Mouse (Mus musculus) embryo, embryonic 9.5 days (tissue): ENCODE data around the gene Tert.
A peak's percentile ranks its signal among the peaks of the same experiment; 100 is the strongest.

Experiments
- DNase-seq: peaks from one replicate; pipeline ENCODE4 v3.0.0-alpha.2; 2017; ENCODE audit errors: extremely low spot score

Gene Tert

GRCm38 (mm10) chr13:73675161-73675560 is 48.5 kb downstream of the Tert start:
- DNase-seq, result no peak

- DNase-seq, result no peak
Measured at GRCm38 (mm10) chr13:73677853-73678252, 51.1 kb downstream of the Tert start, which contains the start of gene Slc6a18. TSS of gene Slc6a18 (minus strand) at chr13:73678023.

- DNase-seq, result no peak
Measured at GRCm38 (mm10) chr13:73679311-73679710, 52.6 kb downstream of the Tert start.

GRCm38 (mm10) chr13:73680394-73680793 is 53.7 kb downstream of the Tert start:
- DNase-seq, result no peak

GRCm38 (mm10) chr13:73682226-73682625 is 55.5 kb downstream of the Tert start:
- DNase-seq, result no peak

DNA sequence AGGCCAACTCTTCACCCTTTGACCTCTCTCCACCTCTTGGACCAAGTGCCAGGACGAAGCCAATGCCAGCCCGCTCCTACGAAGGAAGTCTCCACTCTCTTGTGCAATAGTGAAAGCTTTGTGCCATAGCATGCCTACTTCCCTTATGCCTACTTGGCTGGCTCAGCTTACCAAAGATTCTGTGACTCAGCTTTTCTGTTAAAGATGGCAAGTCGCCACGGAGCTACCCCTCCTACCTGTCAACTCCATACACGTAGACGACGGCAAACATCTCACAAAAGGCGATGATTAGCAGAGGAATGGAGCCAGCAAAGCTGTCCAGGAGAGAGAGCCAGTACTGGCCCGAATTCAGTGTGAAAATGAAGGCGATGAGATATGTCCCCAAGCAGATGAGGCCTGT is 57.0 kb downstream of the Tert start:
- no peak for DNase-seq

GRCm38 (mm10) chr13:73684412-73684811 is 57.7 kb downstream of the Tert start:
- DNase-seq, result no peak

DNA sequence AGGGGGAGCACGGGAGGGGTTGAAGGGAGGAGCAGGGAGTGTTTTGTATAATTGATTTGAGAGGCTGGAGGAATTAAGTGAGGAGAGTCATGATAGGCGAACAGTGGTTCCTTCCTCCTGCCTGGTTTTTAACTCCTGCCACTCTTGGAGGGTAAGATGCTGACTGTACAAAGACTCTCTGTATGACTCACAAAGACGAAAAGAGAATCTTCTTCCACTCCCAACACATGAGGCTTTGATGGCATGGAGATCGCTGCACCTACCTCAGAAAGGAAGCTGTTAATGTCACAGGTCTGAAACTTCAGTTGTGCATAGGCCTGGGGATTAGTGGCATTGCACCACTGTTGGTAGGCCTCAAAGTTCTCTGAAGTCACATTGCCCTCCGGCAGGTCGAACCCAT is 58.8 kb downstream of the Tert start:
- no peak for DNase-seq

DNA sequence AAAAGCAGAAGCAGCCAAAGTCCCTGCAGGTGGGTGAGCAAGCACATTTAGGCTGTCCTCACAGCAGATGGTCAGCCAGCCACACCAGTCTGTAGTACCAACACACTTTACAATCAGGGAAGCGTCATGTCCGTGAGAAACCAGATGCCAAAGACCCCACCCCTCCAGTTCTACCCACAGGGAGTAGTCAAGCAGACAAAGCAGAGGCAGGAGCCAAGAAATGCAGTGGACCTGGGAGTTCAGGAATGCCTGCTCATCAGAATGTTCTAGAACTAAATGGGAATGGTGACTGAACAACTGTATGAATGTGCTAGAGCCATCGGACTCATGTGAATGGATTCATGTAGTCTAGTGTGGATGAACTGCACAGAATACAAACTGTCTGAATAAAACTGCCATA is 60.9 kb downstream of the Tert start:
- DNase-seq, result no peak

GRCm38 (mm10) chr13:73688934-73689333 is 62.2 kb downstream of the Tert start:
- DNase-seq, result no peak

- peak; percentile 78 for DNase-seq
Measured at GRCm38 (mm10) chr13:73692249-73692868, 65.6 kb downstream of the Tert start.

- no peak for DNase-seq
Measured at GRCm38 (mm10) chr13:73693333-73693732, 66.6 kb downstream of the Tert start.

DNA sequence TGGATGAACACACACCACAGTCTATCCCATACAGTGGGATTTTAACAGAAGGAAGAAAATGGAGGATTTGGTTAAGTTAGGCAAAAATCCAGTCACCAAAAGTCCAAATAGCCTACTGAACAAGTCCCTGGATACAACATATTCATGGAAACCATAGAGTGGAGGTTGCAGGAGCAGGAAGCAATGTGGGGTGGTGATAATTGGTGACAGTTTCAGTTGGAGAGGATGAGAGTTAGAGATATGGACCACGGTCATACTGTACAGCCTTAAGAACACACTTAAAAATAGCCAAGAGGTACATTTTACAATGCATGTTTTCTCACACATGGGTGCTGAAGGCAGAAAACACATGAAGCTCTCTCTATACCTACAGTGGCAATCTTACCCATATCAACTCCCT is 68.3 kb downstream of the Tert start:
- DNase-seq, result no peak

- no peak for DNase-seq
Measured at GRCm38 (mm10) chr13:73696529-73696928, 69.8 kb downstream of the Tert start.
